Mouse (Mus musculus): ENCODE measurements around the gene Flot1.

Flot1 gene

GRCm38 (mm10) chr17:35866281-35866831, 43.3 kb downstream of the Flot1 start:
- peak; percentile 83 for DNase-seq (ENCODE audit: low read depth, low spot score)

- peak; percentile 49 for DNase-seq (ENCODE audit: low read depth, low spot score)
These were observed 44.2 kb downstream of the Flot1 start for GRCm38 (mm10) chr17:35866911-35867890.

- peak; percentile 53 for DNase-seq (ENCODE audit: low read depth, low spot score)
These were observed 45.3 kb downstream of the Flot1 start for GRCm38 (mm10) chr17:35868165-35868820.

- DNase-seq (ENCODE audit: low read depth, low spot score) = peak; percentile 48
These were observed 45.9 kb downstream of the Flot1 start for GRCm38 (mm10) chr17:35868961-35869345.

- peak; percentile 91 for DNase-seq (ENCODE audit: low read depth, low spot score)
These were observed 46.5 kb downstream of the Flot1 start for GRCm38 (mm10) chr17:35869346-35870067.

GRCm38 (mm10) chr17:35870151-35870883, 47.3 kb downstream of the Flot1 start:
- peak; percentile 93 for DNase-seq (ENCODE audit: low read depth, low spot score)

- peak; percentile 86 for DNase-seq (ENCODE audit: low read depth, low spot score)
These were observed 48.1 kb downstream of the Flot1 start for GRCm38 (mm10) chr17:35870884-35871696.

GRCm38 (mm10) chr17:35873774-35874519, 50.9 kb downstream of the Flot1 start:
- peak; percentile 81 for DNase-seq (ENCODE audit: low read depth, low spot score)

- DNase-seq (ENCODE audit: low read depth, low spot score) = no peak
These were observed 51.7 kb downstream of the Flot1 start for GRCm38 (mm10) chr17:35874721-35875120.

GRCm38 (mm10) chr17:35879245-35880057, 56.4 kb downstream of the Flot1 start, which contains the start of gene Dhx16:
TSS of gene Dhx16 (plus strand) at chr17:35879819.
- DNase-seq (ENCODE audit: low read depth, low spot score) = peak; percentile 98
